Mouse (Mus musculus): ENCODE data around the gene Pfkfb4. TPM values are rescaled to one million over a fixed set of nuclear protein-coding genes. Genes with fewer than 3 reads are reported as not detected.

Pfkfb4 gene
- polyA plus RNA-seq, 1 experiment, result 4.4 TPM

DNA sequence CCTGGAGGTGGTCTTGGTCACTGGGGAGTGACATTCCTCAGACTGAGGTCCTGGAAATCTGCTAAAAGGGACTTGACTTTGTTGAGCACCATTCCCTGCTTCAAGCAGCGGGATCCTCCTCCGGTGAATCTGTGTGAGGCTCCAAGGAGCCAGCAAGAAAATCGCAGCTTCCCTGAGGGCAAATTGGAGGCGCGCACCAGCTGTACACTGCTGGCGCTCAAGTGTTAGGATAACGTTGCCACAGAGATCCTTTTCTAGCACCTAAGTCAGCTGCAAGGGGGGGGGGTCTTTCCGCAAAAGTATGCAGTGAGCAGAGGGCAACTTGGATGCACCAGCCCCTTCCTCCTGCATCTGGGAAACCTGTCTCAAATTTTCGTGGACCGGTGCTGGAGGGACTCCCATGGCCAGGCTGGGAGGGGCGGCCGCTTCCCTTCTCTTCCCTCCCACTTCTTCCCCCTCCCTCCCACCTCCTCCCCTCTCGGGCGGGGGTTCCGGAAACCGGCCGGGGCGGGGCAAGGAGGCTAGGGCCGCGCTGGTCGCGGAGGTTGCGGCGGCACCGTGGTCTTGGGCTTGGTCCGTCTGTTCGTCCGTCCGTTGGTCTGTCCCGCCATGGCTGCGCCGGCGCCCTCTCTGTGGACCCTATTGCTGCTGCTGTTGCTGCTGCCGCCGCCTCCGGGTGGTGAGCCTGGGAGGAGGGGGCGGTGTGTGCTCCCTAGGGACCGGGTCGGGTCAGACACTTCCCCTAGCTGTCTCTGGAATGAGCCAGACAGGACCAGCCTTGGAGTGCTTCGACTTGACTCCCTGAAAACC lies 46.7 kb downstream of the Pfkfb4 start, which contains the start of gene Shisa5:
Shisa5 (plus strand) TSS at position 480 of the 810 bp plus-strand sequence.
- no peaks in the 10 kb centered on the region for H3K27me3 ChIP-seq (ENCODE audit: control insufficient read depth, insufficient read depth, insufficient read length)
- peak within 1 kb of the TSS; percentile 97 for H3K4me2 ChIP-seq (ENCODE audit: low read depth)
- no peaks in the 10 kb centered on the region for H3K36me3 ChIP-seq (ENCODE audit: control insufficient read depth, insufficient read depth)
- peak within 1 kb of the TSS; percentile 79 for H3K4me3 ChIP-seq
- TF ChIP-seq MYOG (IDR thresholded peaks at IDR 0.05; ENCODE audit: control insufficient read depth in 1 of 3, insufficient read depth in 1 of 3, insufficient read length in 2 of 3, low read depth in 2 of 3) (no peak), POLR2AphosphoS2 (IDR thresholded peaks at IDR 0.05; ENCODE audit: insufficient read length, low read depth) (peak; percentile 99), TCF3 (IDR thresholded peaks at IDR 0.05; ENCODE audit: insufficient read length, low read depth) (no peak), MYOD1 (IDR thresholded peaks at IDR 0.05; ENCODE audit: control insufficient read depth in 1 of 3, insufficient read length in 2 of 3, low read depth in 2 of 3) (peak in 1 of 3 experiments; percentile 43), E2F4 (IDR thresholded peaks at IDR 0.05; ENCODE audit: insufficient read depth) (no peak), POLR2A (IDR thresholded peaks at IDR 0.05; ENCODE audit: insufficient read length, low read depth) (peak; percentile 99), SRF (IDR thresholded peaks at IDR 0.05; ENCODE audit: control insufficient read depth, insufficient read length, low read depth) (no peak), MAX (IDR thresholded peaks at IDR 0.05; ENCODE audit: low read depth) (no peak)
- peaks cover 16% of the 10 kb centered on the region for H3K79me2 ChIP-seq (ENCODE audit: control insufficient read depth, insufficient read depth)
- peak within 1 kb of the TSS; percentile 76 for H3ac ChIP-seq (ENCODE audit: control insufficient read depth, insufficient read length)

GRCm38 (mm10) chr9:109038901-109039364 lies 47.4 kb downstream of the Pfkfb4 start:
- Histone ChIP-seq H3ac (ENCODE audit: control insufficient read depth, insufficient read length) (peak overlapping the region; percentile 76), H3K4me3 (peak overlapping the region; percentile 79), H3K36me3 (ENCODE audit: control insufficient read depth, insufficient read depth) (no peaks in the 10 kb centered on the region), H3K4me2 (ENCODE audit: low read depth) (peak overlapping the region; percentile 73), H3K27me3 (ENCODE audit: control insufficient read depth, insufficient read depth, insufficient read length) (no peaks in the 10 kb centered on the region), H3K79me2 (ENCODE audit: control insufficient read depth, insufficient read depth) (peaks cover 16% of the 10 kb centered on the region)
- TF ChIP-seq TCF3 (IDR thresholded peaks at IDR 0.05; ENCODE audit: insufficient read length, low read depth), result no peak
- no peak for TF ChIP-seq MYOG (IDR thresholded peaks at IDR 0.05; ENCODE audit: control insufficient read depth in 1 of 3, insufficient read depth in 1 of 3, insufficient read length in 2 of 3, low read depth in 2 of 3)
- no peak for TF ChIP-seq SRF (IDR thresholded peaks at IDR 0.05; ENCODE audit: control insufficient read depth, insufficient read length, low read depth)
- no peak for TF ChIP-seq MAX (IDR thresholded peaks at IDR 0.05; ENCODE audit: low read depth)
- TF ChIP-seq TCF12 (IDR thresholded peaks at IDR 0.05; ENCODE audit: insufficient read depth, poor library complexity, severe bottlenecking), result no peak
- no peak for TF ChIP-seq POLR2AphosphoS2 (IDR thresholded peaks at IDR 0.05; ENCODE audit: insufficient read length, low read depth)
- TF ChIP-seq REST (IDR thresholded peaks at IDR 0.05; ENCODE audit: insufficient read depth, insufficient read length), result no peak
- peak; percentile 41 for TF ChIP-seq POLR2A (IDR thresholded peaks at IDR 0.05; ENCODE audit: insufficient read length, low read depth)

- Histone ChIP-seq H3K4me2 (ENCODE audit: low read depth) (peak overlapping the region; percentile 73), H3ac (ENCODE audit: control insufficient read depth, insufficient read length) (no peak overlapping the region), H3K4me3 (peak overlapping the region; percentile 79), H3K79me2 (ENCODE audit: control insufficient read depth, insufficient read depth) (peaks cover 16% of the 10 kb centered on the region), H3K36me3 (ENCODE audit: control insufficient read depth, insufficient read depth) (no peaks in the 10 kb centered on the region), H3K27me3 (ENCODE audit: control insufficient read depth, insufficient read depth, insufficient read length) (no peaks in the 10 kb centered on the region)
- TF ChIP-seq TCF3 (IDR thresholded peaks at IDR 0.05; ENCODE audit: insufficient read length, low read depth) (no peak), POLR2AphosphoS2 (IDR thresholded peaks at IDR 0.05; ENCODE audit: insufficient read length, low read depth) (no peak)
Observed at GRCm38 (mm10) chr9:109039681-109040080, 48.1 kb downstream of the Pfkfb4 start.

DNA sequence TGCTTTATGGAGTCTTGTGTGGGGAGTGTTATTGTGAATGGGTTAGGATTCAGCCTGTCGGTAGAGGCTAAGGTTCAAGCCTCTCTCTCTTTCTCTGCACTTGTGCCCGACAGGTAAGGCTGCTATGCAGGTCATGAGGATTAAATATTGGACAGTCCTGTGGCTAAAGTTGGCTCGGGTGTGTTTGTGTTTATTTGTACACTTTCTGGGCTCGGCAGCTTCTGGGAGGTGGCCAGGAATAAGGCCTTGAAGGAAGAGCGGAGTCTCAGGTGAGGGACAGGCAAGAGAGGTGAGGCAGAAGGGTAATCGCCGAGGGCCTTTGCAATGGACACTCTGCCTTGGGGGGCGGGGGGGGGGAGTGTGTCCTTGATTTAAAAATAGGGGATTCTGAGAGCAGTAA lies 48.6 kb downstream of the Pfkfb4 start:
- no peak overlapping the region for H3ac ChIP-seq (ENCODE audit: control insufficient read depth, insufficient read length)
- TF ChIP-seq SRF (IDR thresholded peaks at IDR 0.05; ENCODE audit: control insufficient read depth, insufficient read length, low read depth) (no peak), TCF12 (IDR thresholded peaks at IDR 0.05; ENCODE audit: insufficient read depth, poor library complexity, severe bottlenecking) (no peak), TCF3 (IDR thresholded peaks at IDR 0.05; ENCODE audit: insufficient read length, low read depth) (no peak), POLR2A (IDR thresholded peaks at IDR 0.05; ENCODE audit: insufficient read length, low read depth) (no peak), REST (IDR thresholded peaks at IDR 0.05; ENCODE audit: insufficient read depth, insufficient read length) (no peak), MYOD1 (IDR thresholded peaks at IDR 0.05; ENCODE audit: control insufficient read depth in 1 of 3, insufficient read length in 2 of 3, low read depth in 2 of 3) (no peak), POLR2AphosphoS2 (IDR thresholded peaks at IDR 0.05; ENCODE audit: insufficient read length, low read depth) (no peak), USF1 (IDR thresholded peaks at IDR 0.05; ENCODE audit: low read depth) (no peak), E2F4 (IDR thresholded peaks at IDR 0.05; ENCODE audit: insufficient read depth) (no peak), MYOG (IDR thresholded peaks at IDR 0.05; ENCODE audit: control insufficient read depth in 1 of 3, insufficient read depth in 1 of 3, insufficient read length in 2 of 3, low read depth in 2 of 3) (no peak), MAX (IDR thresholded peaks at IDR 0.05; ENCODE audit: low read depth) (no peak), CEBPB (IDR thresholded peaks at IDR 0.05; ENCODE audit: insufficient read depth, poor library complexity, severe bottlenecking) (no peak)
- peak overlapping the region; percentile 73 for H3K4me2 ChIP-seq (ENCODE audit: low read depth)
- H3K4me3 ChIP-seq, result no peak overlapping the region
- no peaks in the 10 kb centered on the region for H3K36me3 ChIP-seq (ENCODE audit: control insufficient read depth, insufficient read depth)
- H3K79me2 ChIP-seq (ENCODE audit: control insufficient read depth, insufficient read depth), result peaks cover 16% of the 10 kb centered on the region
- H3K27me3 ChIP-seq (ENCODE audit: control insufficient read depth, insufficient read depth, insufficient read length), result no peaks in the 10 kb centered on the region

DNA sequence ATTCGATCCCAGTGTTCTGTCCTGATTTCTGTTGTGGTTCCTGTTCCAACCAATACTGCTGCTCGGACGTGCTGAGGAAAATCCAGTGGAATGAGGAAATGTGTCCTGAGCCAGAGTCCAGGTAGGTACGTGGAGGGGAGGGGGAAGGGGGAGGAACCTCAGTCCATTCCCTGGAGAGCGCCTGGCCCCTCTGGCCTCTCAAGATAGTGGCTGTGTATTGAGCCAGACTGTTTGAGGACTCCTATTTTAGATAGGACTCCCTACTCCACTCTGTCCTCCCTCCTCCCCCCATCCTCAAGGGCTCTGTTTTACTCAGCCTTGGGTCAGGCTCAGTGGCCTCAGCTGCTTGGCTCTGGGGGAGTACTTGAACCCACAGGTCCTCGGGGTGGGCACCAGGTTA lies 49.3 kb downstream of the Pfkfb4 start:
- no peak overlapping the region for H3ac ChIP-seq (ENCODE audit: control insufficient read depth, insufficient read length)
- peaks cover 16% of the 10 kb centered on the region for H3K79me2 ChIP-seq (ENCODE audit: control insufficient read depth, insufficient read depth)
- TF ChIP-seq REST (IDR thresholded peaks at IDR 0.05; ENCODE audit: insufficient read depth, insufficient read length) (no peak), MYOD1 (IDR thresholded peaks at IDR 0.05; ENCODE audit: control insufficient read depth in 1 of 3, insufficient read length in 2 of 3, low read depth in 2 of 3) (no peak), MYOG (IDR thresholded peaks at IDR 0.05; ENCODE audit: control insufficient read depth in 1 of 3, insufficient read depth in 1 of 3, insufficient read length in 2 of 3, low read depth in 2 of 3) (no peak), E2F4 (IDR thresholded peaks at IDR 0.05; ENCODE audit: insufficient read depth) (no peak), POLR2A (IDR thresholded peaks at IDR 0.05; ENCODE audit: insufficient read length, low read depth) (no peak), TCF12 (IDR thresholded peaks at IDR 0.05; ENCODE audit: insufficient read depth, poor library complexity, severe bottlenecking) (no peak), TCF3 (IDR thresholded peaks at IDR 0.05; ENCODE audit: insufficient read length, low read depth) (no peak), MAX (IDR thresholded peaks at IDR 0.05; ENCODE audit: low read depth) (no peak), USF1 (IDR thresholded peaks at IDR 0.05; ENCODE audit: low read depth) (no peak), SRF (IDR thresholded peaks at IDR 0.05; ENCODE audit: control insufficient read depth, insufficient read length, low read depth) (no peak), POLR2AphosphoS2 (IDR thresholded peaks at IDR 0.05; ENCODE audit: insufficient read length, low read depth) (no peak), CEBPB (IDR thresholded peaks at IDR 0.05; ENCODE audit: insufficient read depth, poor library complexity, severe bottlenecking) (no peak)
- H3K4me3 ChIP-seq, result no peak overlapping the region
- H3K27me3 ChIP-seq (ENCODE audit: control insufficient read depth, insufficient read depth, insufficient read length), result no peaks in the 10 kb centered on the region
- H3K36me3 ChIP-seq (ENCODE audit: control insufficient read depth, insufficient read depth), result no peaks in the 10 kb centered on the region
- H3K4me2 ChIP-seq (ENCODE audit: low read depth), result no peak overlapping the region
